26 mouse cellular contexts compared by ENCODE assay signal in genomic region chr7:119808723-119809122, GRCm38 (mm10). TPM values are rescaled to one million over a fixed set of nuclear protein-coding genes. Genes with fewer than 3 reads are reported as not detected.
DNase-seq lines count a peak whose midpoint lies in the region; ATAC-seq and TF ChIP-seq lines count a peak whose summit lies in the region.
"Had no signal": no experiment of that assay in that cellular context is flagged by ENCODE, and none has a peak within 500 bp of the region (broad histone marks: within the 10 kb centered on the region; RNA-seq: fewer than 3 reads in every experiment).

No protein-coding gene starts in this region.

- no peaks in the 10 kb centered on the region; the same call in 1 of the 2 replicates for H3K36me3 ChIP-seq in intestine, postnatal 0 days (ENCODE audit: control insufficient read depth, insufficient read depth)

- no peaks in the 10 kb centered on the region for H3K27me3 ChIP-seq in intestine, postnatal 0 days (replicated peaks; ENCODE audit: control insufficient read depth, insufficient read depth, low read length)
- H3K27me3 ChIP-seq: CH12.LX; embryonic facial prominence, embryonic 13.5 days; embryonic facial prominence, embryonic 15.5 days; forebrain, embryonic 12.5 days; Patski had no signal

- TF ChIP-seq CTCF in intestine, postnatal 0 days (IDR thresholded peaks at IDR 0.05; ENCODE audit: low read depth): no peak

- peak; percentile 13 for DNase-seq in CD4-positive, CD25-positive, alpha-beta regulatory T cell, adult 2 months (ENCODE audit: low read depth, low spot score)
- no peak for DNase-seq in spleen, postnatal 36 days (ENCODE audit: low spot score in 2 of 2)
- DNase-seq: adrenal gland, adult 2 months; adrenal gland, postnatal 10 days; adrenal gland, postnatal 25 days; B cell, adult 2 months; cerebellum, adult 11 months; cerebellum, adult 18-20 months; cerebellum, adult 8-10 months; cerebellum, adult 9-11 months; cerebellum, postnatal 14 days; cerebellum, postnatal 36 days; embryo, embryonic 11 days had no signal

- H3K4me3 ChIP-seq in intestine, postnatal 0 days (ENCODE audit: low read depth, low read length): no peak overlapping the region
- H3K4me3 ChIP-seq: embryonic facial prominence, embryonic 13.5 days; embryonic facial prominence, embryonic 15.5 days; erythroblast, embryonic 14.5 days; forebrain, embryonic 10.5 days; forebrain, embryonic 12.5 days had no signal

- H3K9ac ChIP-seq in intestine, postnatal 0 days (ENCODE audit: low read depth, low read length): no peak overlapping the region
- H3K9ac ChIP-seq: embryonic facial prominence, embryonic 13.5 days; embryonic facial prominence, embryonic 15.5 days; forebrain, embryonic 12.5 days had no signal

- no peaks in the 10 kb centered on the region for H3K9me3 ChIP-seq in intestine, postnatal 0 days (ENCODE audit: control insufficient read depth)
- H3K9me3 ChIP-seq: embryonic facial prominence, embryonic 13.5 days; embryonic facial prominence, embryonic 15.5 days; forebrain, embryonic 10.5 days; forebrain, embryonic 12.5 days; G1E had no signal

- no peak overlapping the region for H3K4me2 ChIP-seq in intestine, postnatal 0 days (replicated peaks; ENCODE audit: low read depth)
- H3K4me2 ChIP-seq: embryonic facial prominence, embryonic 13.5 days; embryonic facial prominence, embryonic 15.5 days; forebrain, embryonic 12.5 days had no signal

- peak; percentile 87 for ATAC-seq in activated CD4-positive, CD25-positive, alpha-beta regulatory T cell, adult 4 months
- ATAC-seq in inflammation-experienced regulatory T-cells, adult 6 months: peak; percentile 69
- ATAC-seq in intestine, postnatal 0 days: no peak
- ATAC-seq: forebrain, embryonic 14.5 days; forebrain, embryonic 16.5 days; Patski had no signal

- no peaks in the 10 kb centered on the region for H3K4me1 ChIP-seq in intestine, postnatal 0 days (replicated peaks; ENCODE audit: control insufficient read depth, insufficient read depth, low read length)
- H3K4me1 ChIP-seq: embryonic facial prominence, embryonic 13.5 days; embryonic facial prominence, embryonic 15.5 days; forebrain, embryonic 10.5 days; forebrain, embryonic 12.5 days had no signal

- WGBS in intestine, postnatal 0 days: 94% methylated on average over 3 of the region's 3 CpGs

- H3K27ac ChIP-seq in intestine, postnatal 0 days (ENCODE audit: low read depth, low read length): no peak overlapping the region
- H3K27ac ChIP-seq: embryonic facial prominence, embryonic 13.5 days; embryonic facial prominence, embryonic 15.5 days; forebrain, embryonic 10.5 days; forebrain, embryonic 12.5 days had no signal

RNA-seq across cellular contexts. Expression of gene Eri2, which starts 14.9 kb away (rescaled TPM):
- 10 to 100 TPM in 1 of 2 experiments, 1 to 10 TPM in 1; 9.2 to 12.0 TPM for polyA plus RNA-seq in activated CD4-positive, CD25-positive, alpha-beta regulatory T cell, adult 4 months (2017; shearing (Covaris generic))
- polyA plus RNA-seq in inflammation-experienced regulatory T-cells, adult 6 months (2017; shearing (Covaris generic)): 10 to 100 TPM in 1 of 3 experiments, 1 to 10 TPM in 2; 7.2 to 14.3 (median 8.1) TPM
- 4.2 and 5.0 TPM in 2 replicates for polyA plus RNA-seq in intestine, postnatal 0 days (2015; fragmentation: Nextera tagmentation; extraction: Ambion mirVana)

RNA-seq across cellular contexts. Expression of gene Rexo5, which starts 14.9 kb away (rescaled TPM):
- polyA plus RNA-seq in activated CD4-positive, CD25-positive, alpha-beta regulatory T cell, adult 4 months (2017; shearing (Covaris generic)): 10 to 100 TPM; 33.8 to 56.3 TPM
- 10 to 100 TPM; 32.0 to 39.9 (median 33.8) TPM for polyA plus RNA-seq in inflammation-experienced regulatory T-cells, adult 6 months (2017; shearing (Covaris generic))
- polyA plus RNA-seq in intestine, postnatal 0 days (2015; fragmentation: Nextera tagmentation; extraction: Ambion mirVana): 4.1 and 6.5 TPM in 2 replicates

RNA-seq across cellular contexts. Expression of gene Acsm3, which starts 48.0 kb away (rescaled TPM):
- not detected for polyA plus RNA-seq in activated CD4-positive, CD25-positive, alpha-beta regulatory T cell, adult 4 months (2017; shearing (Covaris generic))
- polyA plus RNA-seq in inflammation-experienced regulatory T-cells, adult 6 months (2017; shearing (Covaris generic)): not detected
- 0.80 and 0.94 TPM in 2 replicates for polyA plus RNA-seq in intestine, postnatal 0 days (2015; fragmentation: Nextera tagmentation; extraction: Ambion mirVana)
- polyA plus RNA-seq: erythroblast, embryonic 14.5 days; forebrain, embryonic 14.5 days; forebrain, embryonic 16.5 days; G1E had no signal
